Mouse (Mus musculus) spleen, embryonic (tissue): ENCODE measurements around the gene Fam196a.

Experiments
- CTCF ChIA-PET: fragments of 350-600 bp; sonication (Branson Sonifier 250); formaldehyde crosslinking; loops from one replicate; lab custom pipeline; 2022; lab: Charles Lee

Gene Fam196a

GRCm38 (mm10) chr7:134937927-134938609, at the start of gene Fam196a:
Gene Fam196a, minus strand, starts transcription at chr7:134938430.
- CTCF ChIA-PET: no interaction called here

GRCm38 (mm10) chr7:134961608-134962007, 23.4 kb upstream of the Fam196a start:
- CTCF ChIA-PET: no interaction called here

GRCm38 (mm10) chr7:134960871-134961270, 22.6 kb upstream of the Fam196a start:
- CTCF ChIA-PET: no interaction called here

GRCm38 (mm10) chr7:134959086-134959485, 20.9 kb upstream of the Fam196a start:
- CTCF ChIA-PET: no interaction called here

- CTCF ChIA-PET: no interaction called here
Observed at GRCm38 (mm10) chr7:134945925-134946716, 7.9 kb upstream of the Fam196a start.

- CTCF ChIA-PET: no interaction called here
Observed at GRCm38 (mm10) chr7:134943701-134944100, 5.5 kb upstream of the Fam196a start.

- CTCF ChIA-PET: interaction anchor here (0.5 kb wide), 1 partner anchor 1295 kb away, joined by 4 read pairs; no protein-coding TSS in a partner anchor
Observed at GRCm38 (mm10) chr7:134943063-134943462, 4.8 kb upstream of the Fam196a start.

- CTCF ChIA-PET: no interaction called here
Observed at GRCm38 (mm10) chr7:134941891-134942290, 3.7 kb upstream of the Fam196a start.

- CTCF ChIA-PET: no interaction called here
Observed at GRCm38 (mm10) chr7:134937471-134937926, 731 bp downstream of the Fam196a start.

GRCm38 (mm10) chr7:134931886-134932285, 6.3 kb downstream of the Fam196a start:
- CTCF ChIA-PET: no interaction called here

- CTCF ChIA-PET: no interaction called here
Observed at GRCm38 (mm10) chr7:134901992-134902391, 36.2 kb downstream of the Fam196a start.

GRCm38 (mm10) chr7:134899462-134899861, 38.8 kb downstream of the Fam196a start:
- CTCF ChIA-PET: no interaction called here

- CTCF ChIA-PET: no interaction called here
Observed at GRCm38 (mm10) chr7:134894604-134895003, 43.6 kb downstream of the Fam196a start.

GRCm38 (mm10) chr7:134892972-134893371, 45.3 kb downstream of the Fam196a start:
- CTCF ChIA-PET: no interaction called here

GRCm38 (mm10) chr7:134892449-134892871, 45.8 kb downstream of the Fam196a start:
- CTCF ChIA-PET: no interaction called here

- CTCF ChIA-PET: no interaction called here
Observed at GRCm38 (mm10) chr7:134883516-134883915, 54.7 kb downstream of the Fam196a start.

GRCm38 (mm10) chr7:134880431-134880830, 57.8 kb downstream of the Fam196a start:
- CTCF ChIA-PET: no interaction called here

- CTCF ChIA-PET: no interaction called here
Observed at GRCm38 (mm10) chr7:134878985-134879384, 59.2 kb downstream of the Fam196a start.

- CTCF ChIA-PET: no interaction called here
Observed at GRCm38 (mm10) chr7:134872981-134873380, 65.2 kb downstream of the Fam196a start.

- CTCF ChIA-PET: no interaction called here
Observed at GRCm38 (mm10) chr7:134872511-134872910, 65.7 kb downstream of the Fam196a start.

- CTCF ChIA-PET: no interaction called here
Observed at GRCm38 (mm10) chr7:134864175-134864574, 74.1 kb downstream of the Fam196a start.

- CTCF ChIA-PET: no interaction called here
Observed at GRCm38 (mm10) chr7:134862000-134862399, 76.2 kb downstream of the Fam196a start.

GRCm38 (mm10) chr7:134842751-134843150, 95.5 kb downstream of the Fam196a start:
- CTCF ChIA-PET: no interaction called here
